Mouse (Mus musculus) forebrain, embryonic 15.5 days (tissue): ENCODE measurements around the gene Mta1. TPM values are rescaled to one million over a fixed set of nuclear protein-coding genes. Genes with fewer than 3 reads are reported as not detected.

ENCODE experiments used
- ATAC-seq: fragments of 200-750 bp; cut with Nextera tagmentation; replicated peaks from 2 replicates; pipeline ENCODE4 v1.8.0; 2017; ENCODE audit warnings: mild to moderate bottlenecking, moderate TSS enrichment, moderate library complexity
- H3K27ac ChIP-seq: fragments of 300-500 bp; sonication (generic); replicated peaks from 2 replicates; pipeline ENCODE4 v1.5.1; 2015; ENCODE audit warnings: mild to moderate bottlenecking, inconsistent platforms
- H3K27me3 ChIP-seq: fragments of 300-500 bp; sonication (generic); 2 replicates; pipeline ENCODE4 v1.6.1; 2015; ENCODE audit warnings: inconsistent platforms
- H3K36me3 ChIP-seq: fragments of 300-500 bp; sonication (generic); 2 replicates; pipeline ENCODE4 v1.6.1; 2015; ENCODE audit warnings: mild to moderate bottlenecking, inconsistent platforms
- H3K4me1 ChIP-seq: fragments of 300-500 bp; sonication (generic); 2 replicates; pipeline ENCODE4 v1.6.1; 2015; ENCODE audit warnings: inconsistent platforms
- H3K4me2 ChIP-seq: fragments of 300-500 bp; sonication (generic); replicated peaks from 2 replicates; pipeline ENCODE4 v1.6.1; 2015; ENCODE audit warnings: mild to moderate bottlenecking, inconsistent platforms
- H3K4me3 ChIP-seq: fragments of 300-500 bp; sonication (generic); 2 replicates; pipeline ENCODE4 v1.5.1; 2015; ENCODE audit warnings: mild to moderate bottlenecking, inconsistent platforms
- H3K9ac ChIP-seq: fragments of 300-500 bp; sonication (generic); replicated peaks from 2 replicates; pipeline ENCODE4 v1.6.1; 2015; ENCODE audit warnings: mild to moderate bottlenecking, inconsistent platforms
- H3K9me3 ChIP-seq: fragments of 300-500 bp; sonication (generic); 2 replicates; pipeline ENCODE4 v1.6.1; 2016; ENCODE audit warnings: inconsistent platforms
- WGBS: fragments of 180-500 bp; shearing (Covaris S2); methylation state at CpG from one replicate; pipeline ENCODE4 v1.1.7; 2015; ENCODE audit warnings: mixed read lengths; 5-methylcytosine and 5-hydroxymethylcytosine counted together
- polyA plus RNA-seq: library from polyadenylated mRNA; unstranded; fragments of >200 nt; fragmentation: Nextera tagmentation; extraction: Ambion mirVana; gene quantifications from 2 replicates; pipeline ENCODE4 v1.2.1, GENCODE M21; 2015

Gene Mta1
- polyA plus RNA-seq, 1 experiment from 2014 or later, result 15.2 TPM

- Histone ChIP-seq H3K27me3 (peaks cover 5% of the 10 kb centered on the region; the same call in 1 of the 2 replicates), H3K27ac (no peak overlapping the region), H3K9ac (no peak overlapping the region), H3K4me1 (peaks cover 31% of the 10 kb centered on the region), H3K4me3 (peak overlapping the region; percentile 56), H3K9me3 (no peaks in the 10 kb centered on the region), H3K4me2 (peak overlapping the region; percentile 61), H3K36me3 (no peaks in the 10 kb centered on the region)
- no peak for ATAC-seq
- WGBS, result 79% methylated on average over 6 of the region's 6 CpGs
Measured at GRCm38 (mm10) chr12:113154747-113155075, 56.6 kb downstream of the Mta1 start.

- Histone ChIP-seq H3K27ac (peak overlapping the region; percentile 55), H3K4me1 (peaks cover 31% of the 10 kb centered on the region), H3K4me3 (peak overlapping the region; percentile 56), H3K9ac (peak overlapping the region; percentile 43), H3K4me2 (peak overlapping the region; percentile 61), H3K27me3 (peaks cover 5% of the 10 kb centered on the region; the same call in 1 of the 2 replicates), H3K9me3 (no peaks in the 10 kb centered on the region), H3K36me3 (no peaks in the 10 kb centered on the region)
- ATAC-seq, result peak; percentile 8; the same call in 1 of the 2 replicates
- 3% methylated on average over 32 of the region's 32 CpGs for WGBS
Measured at GRCm38 (mm10) chr12:113155076-113155771, 57.1 kb downstream of the Mta1 start.

GRCm38 (mm10) chr12:113155887-113156539, 57.9 kb downstream of the Mta1 start, which contains the start of gene Tedc1:
Gene Tedc1, plus strand, starts transcription at chr12:113156421.
- Histone ChIP-seq H3K27me3 (no peaks in the 10 kb centered on the region; the same call in 1 of the 2 replicates), H3K9ac (peak within 1 kb of the TSS; percentile 43), H3K4me2 (peak within 1 kb of the TSS; percentile 88), H3K4me1 (peaks cover 31% of the 10 kb centered on the region), H3K9me3 (no peaks in the 10 kb centered on the region), H3K4me3 (peak within 1 kb of the TSS; percentile 56), H3K27ac (peak within 1 kb of the TSS; percentile 55), H3K36me3 (no peaks in the 10 kb centered on the region)
- ATAC-seq, result peak; percentile 98
- WGBS, result under 1% methylated on average over 45 of the region's 46 CpGs

- WGBS, result under 1% methylated on average over 23 of the region's 23 CpGs
- Histone ChIP-seq H3K4me1 (peaks cover 29% of the 10 kb centered on the region), H3K4me2 (peak overlapping the region; percentile 88), H3K9ac (peak overlapping the region; percentile 31), H3K36me3 (no peaks in the 10 kb centered on the region), H3K9me3 (no peaks in the 10 kb centered on the region), H3K4me3 (peak overlapping the region; percentile 56), H3K27me3 (no peaks in the 10 kb centered on the region), H3K27ac (no peak overlapping the region)
- ATAC-seq, result no peak
Measured at GRCm38 (mm10) chr12:113156540-113156929, 58.5 kb downstream of the Mta1 start.

- no peak for ATAC-seq
- Histone ChIP-seq H3K27ac (no peak overlapping the region), H3K36me3 (no peaks in the 10 kb centered on the region), H3K9me3 (no peaks in the 10 kb centered on the region), H3K27me3 (no peaks in the 10 kb centered on the region), H3K4me1 (peaks cover 24% of the 10 kb centered on the region), H3K9ac (no peak overlapping the region; the same call in 1 of the 2 replicates), H3K4me2 (peak overlapping the region; percentile 88), H3K4me3 (peak overlapping the region; percentile 56)
- 23% methylated on average over 8 of the region's 8 CpGs for WGBS
Measured at GRCm38 (mm10) chr12:113157002-113157401, 58.9 kb downstream of the Mta1 start.

- Histone ChIP-seq H3K9ac (no peak overlapping the region), H3K4me3 (no peak overlapping the region), H3K36me3 (no peaks in the 10 kb centered on the region), H3K27me3 (no peaks in the 10 kb centered on the region), H3K4me1 (peaks cover 20% of the 10 kb centered on the region), H3K4me2 (peak overlapping the region; percentile 88; the same call in 1 of the 2 replicates), H3K9me3 (no peaks in the 10 kb centered on the region), H3K27ac (no peak overlapping the region)
- 93% methylated on average over 8 of the region's 8 CpGs for WGBS
- no peak for ATAC-seq
Measured at GRCm38 (mm10) chr12:113157521-113157920, 59.4 kb downstream of the Mta1 start.

- WGBS, result 93% methylated on average over 8 of the region's 8 CpGs
- H3K36me3 ChIP-seq, result no peaks in the 10 kb centered on the region
- no peak overlapping the region for H3K9ac ChIP-seq
- ATAC-seq, result no peak
- no peak overlapping the region for H3K27ac ChIP-seq
- no peaks in the 10 kb centered on the region for H3K27me3 ChIP-seq
- peaks cover 20% of the 10 kb centered on the region for H3K4me1 ChIP-seq
- no peaks in the 10 kb centered on the region for H3K9me3 ChIP-seq
- no peak overlapping the region for H3K4me3 ChIP-seq
- no peak overlapping the region for H3K4me2 ChIP-seq
Measured at GRCm38 (mm10) chr12:113157971-113158370, 59.9 kb downstream of the Mta1 start.

GRCm38 (mm10) chr12:113163561-113164006, 65.5 kb downstream of the Mta1 start:
- H3K36me3 ChIP-seq, result no peaks in the 10 kb centered on the region
- no peak overlapping the region for H3K4me3 ChIP-seq
- H3K27ac ChIP-seq, result peak overlapping the region; percentile 53
- no peaks in the 10 kb centered on the region for H3K4me1 ChIP-seq
- no peak overlapping the region for H3K9ac ChIP-seq
- ATAC-seq, result peak; percentile 40
- no peaks in the 10 kb centered on the region for H3K27me3 ChIP-seq
- no peak overlapping the region for H3K4me2 ChIP-seq
- H3K9me3 ChIP-seq, result no peaks in the 10 kb centered on the region
- 63% methylated on average over 11 of the region's 11 CpGs for WGBS

GRCm38 (mm10) chr12:113168031-113168536, 70.0 kb downstream of the Mta1 start:
- Histone ChIP-seq H3K9ac (no peak overlapping the region), H3K36me3 (no peaks in the 10 kb centered on the region), H3K4me3 (no peak overlapping the region), H3K27me3 (no peaks in the 10 kb centered on the region), H3K27ac (no peak overlapping the region), H3K4me2 (no peak overlapping the region), H3K4me1 (no peaks in the 10 kb centered on the region), H3K9me3 (no peaks in the 10 kb centered on the region)
- ATAC-seq, result no peak
- WGBS, result 88% methylated on average over 9 of the region's 9 CpGs

- 92% methylated on average over 18 of the region's 18 CpGs for WGBS
- ATAC-seq, result no peak
- H3K9me3 ChIP-seq, result no peaks in the 10 kb centered on the region
- no peak overlapping the region for H3K27ac ChIP-seq
- H3K4me2 ChIP-seq, result no peak overlapping the region
- no peaks in the 10 kb centered on the region for H3K4me1 ChIP-seq
- H3K27me3 ChIP-seq, result no peaks in the 10 kb centered on the region
- no peak overlapping the region for H3K4me3 ChIP-seq
- no peak overlapping the region for H3K9ac ChIP-seq
- no peaks in the 10 kb centered on the region for H3K36me3 ChIP-seq
Measured at GRCm38 (mm10) chr12:113176960-113177725, 79.1 kb downstream of the Mta1 start.

GRCm38 (mm10) chr12:113181020-113181419, 82.9 kb downstream of the Mta1 start:
- H3K27me3 ChIP-seq, result no peaks in the 10 kb centered on the region
- no peak overlapping the region for H3K9ac ChIP-seq
- H3K4me1 ChIP-seq, result peaks cover 5% of the 10 kb centered on the region; the same call in 1 of the 2 replicates
- no peak overlapping the region for H3K4me3 ChIP-seq
- H3K27ac ChIP-seq, result no peak overlapping the region
- 79% methylated on average over 4 of the region's 4 CpGs for WGBS
- H3K9me3 ChIP-seq, result no peaks in the 10 kb centered on the region
- no peak overlapping the region for H3K4me2 ChIP-seq
- no peaks in the 10 kb centered on the region for H3K36me3 ChIP-seq
- no peak for ATAC-seq

- H3K27ac ChIP-seq, result no peak overlapping the region
Measured at GRCm38 (mm10) chr12:113184945-113185344, 86.9 kb downstream of the Mta1 start.

More at GRCm38 (mm10) chr12:113184945-113185344, 86.9 kb downstream of the Mta1 start:
- Histone ChIP-seq H3K9me3 (no peaks in the 10 kb centered on the region), H3K4me1 (peaks cover 28% of the 10 kb centered on the region), H3K27me3 (no peaks in the 10 kb centered on the region), H3K4me2 (no peak overlapping the region), H3K4me3 (0 out of 2 replicates have a peak overlapping the region, but pooled peaks have one; percentile 73), H3K36me3 (peaks cover 18% of the 10 kb centered on the region), H3K9ac (no peak overlapping the region)
- 65% methylated on average over 5 of the region's 5 CpGs for WGBS
- no peak for ATAC-seq
